Mouse (Mus musculus): ENCODE results near the gene Lrch1.
A peak's percentile ranks its signal among the peaks of the same experiment; 100 is the strongest.

Lrch1 gene

DNA sequence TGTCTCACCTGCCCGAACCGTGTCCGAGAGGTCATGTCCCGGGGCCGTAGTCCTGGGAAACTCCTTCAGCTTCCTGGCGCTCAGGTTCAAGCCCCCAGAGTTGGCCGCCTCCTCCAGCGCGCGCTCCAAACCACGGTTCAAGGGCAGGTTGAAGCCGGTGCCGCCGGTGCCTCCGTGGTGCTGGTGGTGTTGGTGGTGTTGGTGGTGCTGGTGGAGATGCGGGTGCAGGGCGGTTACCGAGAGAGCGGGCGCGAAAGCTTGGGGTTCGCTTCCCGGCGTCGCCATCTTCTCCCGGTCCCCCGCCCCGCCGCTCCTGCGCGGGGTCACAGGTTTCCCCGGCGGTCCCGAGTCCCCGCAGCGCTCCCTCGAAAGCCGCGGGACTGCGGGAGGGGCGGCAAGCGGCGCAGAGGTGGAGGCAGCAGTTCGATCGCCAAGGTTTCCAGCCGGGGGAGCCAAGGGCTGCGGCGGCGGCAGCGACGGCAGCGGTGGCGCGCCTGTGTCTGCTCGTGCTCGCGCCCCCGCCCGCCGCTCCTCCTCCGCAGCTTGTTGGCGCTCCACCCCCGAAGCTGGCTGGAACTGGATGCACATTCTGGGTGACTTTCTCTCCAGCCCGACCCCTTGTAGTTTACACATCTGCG, at the start of gene Lrch1:
Gene Lrch1 (minus strand): TSS at position 501 of the 638 bp plus-strand sequence.
- peak; percentile 72 for DNase-seq (ENCODE audit: low read depth, low spot score)

DNA sequence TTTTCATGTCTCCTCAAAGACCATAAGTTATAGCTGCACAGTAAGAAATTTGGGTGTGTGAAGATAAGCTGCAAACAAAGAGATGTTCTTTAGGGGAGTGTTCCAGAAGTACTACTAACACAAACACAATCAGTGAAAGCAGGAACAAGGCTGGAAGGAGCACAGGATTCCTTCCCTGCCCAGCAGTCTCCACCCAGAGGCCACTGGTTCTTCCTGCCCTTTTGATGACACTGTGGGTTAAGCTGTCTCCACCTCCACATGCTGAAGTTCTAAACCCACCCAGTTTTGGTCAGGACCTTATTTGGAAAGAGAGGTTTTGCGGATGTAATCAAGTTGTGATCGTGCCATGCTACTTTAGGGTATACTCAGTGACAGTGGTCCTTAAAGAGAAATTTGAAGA, 49.4 kb upstream of the Lrch1 start:
- DNase-seq (ENCODE audit: low read depth, low spot score), result no peak

DNA sequence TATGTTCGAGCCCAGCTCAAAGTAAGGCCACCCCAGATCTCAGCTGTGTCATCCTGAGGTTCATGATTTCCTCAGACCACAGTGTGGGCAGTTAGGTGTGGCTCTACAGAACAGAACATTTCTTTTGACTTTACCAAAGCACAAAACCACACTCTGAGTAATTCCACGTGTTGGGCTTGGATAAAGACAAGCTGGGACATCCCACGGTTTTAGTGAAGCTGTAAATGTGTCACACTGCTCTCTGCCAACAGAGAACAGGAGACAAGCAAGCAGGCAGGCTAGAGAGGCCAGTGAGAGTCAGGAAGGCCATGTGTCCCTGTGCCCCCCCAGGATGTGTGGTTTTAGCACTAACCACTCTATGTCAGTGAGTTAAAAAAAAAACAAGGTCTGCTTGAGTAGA, 48.9 kb upstream of the Lrch1 start:
- DNase-seq (ENCODE audit: low read depth, low spot score), result no peak

DNA sequence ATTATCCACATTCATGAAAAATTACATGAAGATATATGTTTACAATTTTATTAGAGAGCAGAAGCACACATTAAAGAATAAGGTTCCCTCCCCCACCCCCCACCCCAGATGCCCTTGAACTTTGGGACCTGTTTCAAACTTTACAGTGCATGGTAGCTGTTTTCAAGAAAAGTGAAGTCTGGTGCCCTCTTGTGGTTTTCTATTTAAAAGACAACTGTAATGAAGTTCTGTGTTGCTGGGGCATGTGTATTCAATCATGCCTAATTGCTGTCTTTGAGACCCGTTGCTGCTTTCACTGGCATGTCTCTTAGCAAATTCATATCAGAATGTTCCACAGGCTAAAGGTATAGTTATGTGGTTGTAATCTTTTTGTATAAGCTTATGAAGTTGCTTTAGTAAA, 42.8 kb upstream of the Lrch1 start:
- DNase-seq (ENCODE audit: low read depth, low spot score), result peak; percentile 82

DNA sequence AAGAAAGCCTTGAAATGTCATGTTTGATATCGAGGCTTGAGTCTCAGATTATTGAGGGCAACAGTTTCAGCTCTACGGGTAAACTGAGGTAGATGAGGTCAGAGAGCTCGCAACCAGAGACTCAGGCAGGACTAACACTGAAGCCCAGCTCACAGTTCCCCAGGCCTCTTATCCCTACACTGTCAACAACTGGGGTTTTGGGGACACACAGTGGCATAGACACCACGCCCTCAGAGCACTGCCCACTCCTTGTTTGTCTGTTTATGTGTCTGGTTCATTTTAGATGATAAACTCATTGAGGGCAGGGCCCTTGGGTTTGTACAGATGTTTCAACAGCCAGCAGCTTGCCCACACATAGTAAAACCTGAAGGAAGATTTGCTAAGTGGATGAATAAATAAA, 42.2 kb upstream of the Lrch1 start:
- DNase-seq (ENCODE audit: low read depth, low spot score), result no peak

DNA sequence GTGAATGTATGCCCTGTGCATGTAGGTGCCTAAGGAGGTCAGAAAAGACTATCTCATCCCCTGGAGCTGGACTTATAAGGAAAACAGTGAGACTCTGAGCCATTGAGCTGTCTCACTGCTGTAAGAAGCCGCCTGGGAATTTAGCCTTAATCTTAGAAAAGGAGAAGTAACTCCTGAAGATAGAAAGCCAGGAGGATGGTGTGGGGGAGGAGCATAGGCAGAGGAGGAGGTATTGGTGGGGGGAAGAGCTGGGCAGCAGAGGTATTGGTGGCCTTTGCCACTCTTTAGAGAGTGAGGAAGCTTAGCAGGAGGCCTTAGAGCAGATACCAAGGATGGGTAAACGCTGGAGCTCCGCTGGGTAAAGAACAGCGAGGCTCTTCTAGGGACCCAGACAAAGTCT, 41.6 kb upstream of the Lrch1 start:
- no peak for DNase-seq (ENCODE audit: low read depth, low spot score)

DNA sequence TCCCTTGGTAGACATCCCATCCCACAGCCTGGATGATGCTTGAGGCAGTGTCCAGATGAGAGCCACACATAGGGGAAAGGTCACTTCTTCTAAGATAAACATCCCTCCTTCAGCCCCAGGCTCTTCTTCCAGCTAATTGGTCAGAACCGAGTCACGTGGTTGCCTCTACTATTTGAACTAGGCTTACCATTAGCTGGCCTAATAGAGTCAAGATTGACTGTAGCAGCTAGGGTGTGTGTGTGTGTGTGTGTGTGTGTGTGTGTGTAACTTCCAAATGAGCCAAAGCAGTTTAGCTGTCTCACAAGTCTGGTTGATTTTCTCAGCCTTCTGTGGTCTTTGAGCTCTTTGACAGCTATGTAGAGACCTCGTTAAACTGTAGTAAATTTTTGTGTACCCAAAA, 38.9 kb upstream of the Lrch1 start:
- DNase-seq (ENCODE audit: low read depth, low spot score), result no peak

DNA sequence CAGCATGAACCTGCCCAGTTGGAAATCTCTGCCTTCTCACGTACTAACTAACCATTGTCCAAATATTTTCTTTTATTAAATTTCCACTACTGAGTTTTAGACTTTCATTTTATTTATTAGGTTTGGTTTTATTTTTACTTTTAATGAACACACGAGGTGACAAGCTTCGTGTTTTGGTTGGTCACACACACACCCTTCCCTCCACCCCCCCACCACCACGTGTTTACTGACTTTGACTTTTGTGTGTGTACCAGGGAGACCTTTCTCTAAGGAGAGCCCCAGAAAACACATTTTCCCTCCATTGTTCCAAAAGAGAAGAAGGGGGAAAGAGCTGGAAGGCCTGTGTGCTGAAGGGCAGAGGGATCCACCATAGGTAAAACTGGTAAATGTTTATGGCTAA, 38.0 kb upstream of the Lrch1 start:
- no peak for DNase-seq (ENCODE audit: low read depth, low spot score)

DNA sequence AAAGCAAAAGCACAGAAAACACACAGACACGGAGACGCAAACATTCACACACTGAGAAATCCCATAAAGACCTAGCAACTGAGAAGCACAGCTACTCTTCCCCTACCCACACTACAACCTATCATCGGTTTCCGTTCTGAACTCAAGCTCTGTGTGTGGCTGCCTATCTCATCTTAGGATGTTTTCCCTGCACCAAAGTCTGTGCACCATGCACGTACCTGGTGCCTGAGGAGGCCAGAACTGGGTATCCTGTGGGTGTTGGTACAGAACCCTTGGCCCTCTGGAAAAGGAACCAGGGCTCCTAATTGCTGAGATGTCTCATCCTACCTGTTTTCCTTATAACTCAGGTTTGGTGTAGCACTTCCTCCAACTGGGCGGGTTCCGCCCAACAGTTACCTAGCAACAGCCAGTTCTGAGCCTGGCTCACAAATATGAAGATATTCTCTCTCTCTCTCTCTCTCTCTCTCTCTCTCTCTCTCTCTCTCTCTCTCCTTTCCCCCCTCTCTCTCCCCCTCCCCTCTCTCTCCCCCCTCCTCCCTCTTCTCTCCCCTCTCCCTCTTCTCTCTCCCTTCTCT, 37.2 kb upstream of the Lrch1 start:
- DNase-seq (ENCODE audit: low read depth, low spot score), result no peak

DNA sequence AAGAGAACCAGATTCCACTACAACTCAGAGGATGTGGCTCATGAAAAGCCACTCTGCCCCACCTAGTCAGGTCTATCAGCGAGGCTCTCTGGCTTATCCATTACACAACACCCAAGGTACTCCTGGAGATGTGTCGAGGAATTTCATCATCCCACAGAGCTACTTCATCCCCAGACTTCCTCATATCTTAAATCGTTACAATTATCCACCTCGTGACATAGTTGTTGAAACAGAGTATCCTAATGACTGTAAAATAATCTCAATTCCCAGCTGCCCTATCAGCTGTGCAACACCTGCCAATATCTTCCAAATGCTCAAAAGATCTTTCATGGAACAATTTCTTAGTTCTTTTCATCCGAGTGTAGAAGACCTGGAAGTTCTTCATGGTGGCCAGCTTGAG, 35.4 kb upstream of the Lrch1 start:
- DNase-seq (ENCODE audit: low read depth, low spot score), result no peak

DNA sequence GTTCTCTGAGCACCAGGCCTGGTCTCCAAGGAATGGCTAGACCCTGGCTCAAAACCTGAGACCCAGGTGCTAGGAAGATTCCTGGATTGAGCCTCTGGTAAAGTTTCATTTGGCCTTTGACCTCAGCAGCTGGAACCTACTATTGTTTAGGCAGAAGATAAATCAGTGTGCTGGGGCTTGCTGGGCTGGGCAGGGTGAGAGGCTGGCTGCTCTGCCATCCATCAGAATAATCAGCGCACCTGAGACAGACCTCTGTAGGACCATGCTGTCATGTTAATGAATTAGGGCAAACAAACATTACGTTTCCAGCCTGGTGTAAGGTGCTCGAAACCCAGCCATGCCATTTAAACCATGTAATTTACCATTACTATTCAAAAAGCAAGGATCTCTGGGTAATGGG, 33.3 kb upstream of the Lrch1 start:
- DNase-seq (ENCODE audit: low read depth, low spot score), result peak; percentile 14

DNA sequence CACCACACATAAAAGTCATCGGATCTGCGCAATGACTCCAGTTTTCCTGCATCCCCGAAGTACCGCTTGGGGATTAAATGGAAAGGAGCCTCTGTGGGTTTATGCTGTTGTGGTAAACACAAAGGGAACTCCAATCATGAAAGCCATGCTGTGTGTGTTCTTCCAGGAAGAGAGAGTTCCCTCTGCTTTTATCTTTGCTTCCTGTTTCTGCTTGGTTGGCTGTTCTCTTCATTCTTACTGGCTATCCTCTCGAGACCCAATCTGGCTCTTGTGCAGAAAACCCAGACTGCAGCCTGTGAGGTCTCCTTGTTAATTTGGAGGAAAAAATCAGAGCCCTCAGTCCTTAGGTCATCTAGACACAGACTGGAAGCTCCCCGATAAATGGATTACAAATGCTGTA, 29.3 kb upstream of the Lrch1 start:
- DNase-seq (ENCODE audit: low read depth, low spot score), result no peak

DNA sequence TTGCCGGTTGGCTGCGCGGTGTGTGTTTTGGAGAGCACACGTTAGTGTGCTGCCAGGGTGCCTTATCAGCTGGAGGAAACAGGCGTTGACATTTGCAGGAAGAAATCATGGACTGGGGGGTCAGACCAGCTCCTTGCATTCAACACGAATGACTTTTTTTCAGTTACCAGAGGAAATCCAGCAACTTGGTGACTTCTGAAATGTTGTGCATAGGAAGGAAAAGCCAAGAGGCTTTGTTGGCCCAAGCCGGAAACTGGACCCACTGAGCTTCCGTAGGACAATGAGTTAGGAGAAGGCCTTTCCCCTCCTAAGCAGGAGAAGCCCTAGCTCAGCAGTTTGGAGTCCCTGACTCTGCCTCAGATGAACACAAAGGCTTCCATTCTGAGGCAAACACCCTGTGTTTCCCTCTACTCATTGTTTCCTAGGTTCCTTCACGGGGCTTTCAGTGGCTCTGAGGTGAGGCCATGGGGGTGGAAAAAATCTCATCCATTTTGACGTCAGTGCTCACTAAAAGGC, 26.5 kb upstream of the Lrch1 start:
- no peak for DNase-seq (ENCODE audit: low read depth, low spot score)

DNA sequence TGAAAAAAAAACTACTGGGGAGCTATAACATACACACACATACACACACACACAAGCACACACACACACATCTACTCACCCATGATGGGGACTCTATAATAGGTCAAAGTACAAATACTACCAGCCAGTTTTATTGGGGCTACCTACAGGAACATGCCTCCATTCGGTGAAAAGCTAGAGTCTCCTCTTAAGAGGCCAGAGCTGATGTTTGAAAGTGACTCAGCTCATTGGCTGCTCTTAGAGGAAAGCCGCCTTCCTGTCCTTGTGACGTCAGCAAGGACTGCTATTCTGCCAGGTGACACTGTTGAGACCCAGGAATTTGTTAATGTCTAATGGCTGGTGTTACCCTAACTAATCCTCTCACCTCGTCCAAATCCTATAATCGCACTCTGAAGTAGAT, 25.0 kb upstream of the Lrch1 start:
- DNase-seq (ENCODE audit: low read depth, low spot score), result no peak

DNA sequence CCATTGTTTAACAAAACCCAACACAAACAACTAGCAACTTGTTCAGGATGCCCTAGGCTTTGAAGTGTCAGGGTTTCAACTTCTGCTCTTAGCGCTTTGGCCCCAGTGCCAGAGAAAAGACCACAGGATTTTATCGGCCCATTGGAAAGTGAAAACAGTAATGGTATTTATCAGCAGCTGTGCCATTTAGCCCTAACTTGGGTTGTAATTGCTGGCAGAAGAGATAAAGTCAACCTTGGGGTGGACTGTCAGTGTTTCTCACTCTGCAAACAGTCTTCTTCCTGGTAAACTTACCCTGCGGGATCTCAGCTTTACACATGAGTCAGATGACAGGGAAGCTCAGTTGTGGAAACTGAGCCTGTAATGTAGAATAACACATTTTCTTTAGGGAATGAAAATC, 24.5 kb upstream of the Lrch1 start:
- DNase-seq (ENCODE audit: low read depth, low spot score), result no peak

DNA sequence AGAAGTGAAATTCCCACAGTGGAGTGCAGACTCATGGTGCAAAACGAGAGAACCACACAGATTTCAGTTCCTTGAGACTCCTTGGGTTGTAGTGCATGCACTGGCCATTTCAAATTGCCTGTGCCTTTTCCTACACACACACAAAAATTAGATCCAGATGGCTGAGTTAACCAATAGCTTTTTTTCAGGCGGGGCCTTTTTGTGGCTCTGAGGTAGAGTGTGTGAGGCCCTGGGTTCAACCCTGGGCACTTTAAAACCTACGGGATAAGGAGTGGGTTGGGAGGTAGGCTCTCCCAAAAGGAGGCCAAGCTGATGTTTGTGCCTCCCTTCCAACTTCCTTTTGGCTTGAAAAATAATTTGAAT, 15.7 kb upstream of the Lrch1 start:
- no peak for DNase-seq (ENCODE audit: low read depth, low spot score)

DNA sequence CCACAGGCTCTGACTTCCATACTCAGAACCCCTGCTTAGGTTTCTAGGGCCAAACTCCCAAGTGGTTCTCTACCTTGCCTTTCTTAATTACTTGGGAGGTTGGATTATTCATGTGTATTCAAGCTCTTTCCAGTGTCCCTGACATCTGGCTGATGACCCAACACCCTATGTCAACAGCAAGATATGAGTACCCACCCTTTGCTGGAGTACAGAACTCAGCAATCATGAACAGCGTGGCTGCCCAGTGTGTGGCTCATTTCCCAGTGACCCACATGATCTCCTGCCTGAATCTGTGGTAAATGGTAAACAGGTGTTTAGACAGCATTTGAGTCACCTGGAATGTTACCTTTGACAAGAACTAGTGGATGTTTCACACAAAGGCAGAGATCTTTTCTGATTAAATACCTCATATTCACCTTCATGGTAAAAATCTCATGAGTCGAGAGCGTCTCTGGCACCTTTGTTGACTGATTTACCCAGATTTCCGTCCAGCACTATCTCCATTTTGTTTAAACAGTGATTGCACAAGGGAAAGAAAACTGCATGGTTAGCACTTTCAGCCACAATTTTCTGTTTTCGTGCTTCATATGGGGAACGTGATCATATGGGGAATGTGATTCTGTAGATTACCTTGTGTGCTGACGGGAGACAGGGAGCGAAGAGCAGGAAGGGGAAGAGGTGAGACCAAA, 15.2 kb upstream of the Lrch1 start:
- no peak for DNase-seq (ENCODE audit: low read depth, low spot score)

DNA sequence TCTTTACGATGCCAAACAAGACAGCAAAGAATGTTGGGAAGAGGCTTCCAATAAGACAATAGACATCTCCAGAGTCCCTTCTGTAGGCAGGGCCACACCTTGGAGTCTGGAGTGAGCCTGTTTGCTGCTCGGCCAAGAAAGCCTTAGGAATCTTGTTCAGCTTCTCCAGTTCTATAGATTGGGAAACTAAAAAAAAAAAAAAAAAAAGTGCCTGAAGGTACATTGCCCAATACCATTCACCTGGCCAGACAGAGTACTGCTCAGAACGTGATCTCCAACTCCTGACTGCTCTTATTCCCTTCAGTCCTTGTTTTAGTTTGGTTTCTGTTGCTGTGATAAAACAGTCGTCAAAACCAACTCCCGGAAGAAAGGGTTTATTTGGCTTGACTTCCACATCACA, 12.9 kb upstream of the Lrch1 start:
- DNase-seq (ENCODE audit: low read depth, low spot score), result no peak

DNA sequence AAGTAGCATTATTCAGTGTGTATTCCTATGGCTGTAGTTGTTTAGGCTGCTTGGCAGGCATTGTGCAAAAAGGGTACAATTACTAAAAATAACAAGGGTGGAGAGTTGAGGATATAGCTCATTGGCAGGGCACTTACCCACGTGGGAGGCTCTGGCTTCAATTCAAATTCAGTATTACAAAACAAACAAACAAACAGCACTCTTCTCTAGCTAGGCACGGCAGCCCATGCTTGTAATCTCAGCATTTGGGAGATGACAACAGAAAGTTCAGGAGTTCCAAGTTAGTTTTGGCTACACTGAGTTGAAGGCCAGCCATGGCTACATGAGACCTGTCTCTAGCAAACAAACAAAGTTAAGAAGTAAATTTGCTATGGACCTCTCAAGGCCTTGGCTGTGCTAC, 9.0 kb upstream of the Lrch1 start:
- DNase-seq (ENCODE audit: low read depth, low spot score), result no peak

DNA sequence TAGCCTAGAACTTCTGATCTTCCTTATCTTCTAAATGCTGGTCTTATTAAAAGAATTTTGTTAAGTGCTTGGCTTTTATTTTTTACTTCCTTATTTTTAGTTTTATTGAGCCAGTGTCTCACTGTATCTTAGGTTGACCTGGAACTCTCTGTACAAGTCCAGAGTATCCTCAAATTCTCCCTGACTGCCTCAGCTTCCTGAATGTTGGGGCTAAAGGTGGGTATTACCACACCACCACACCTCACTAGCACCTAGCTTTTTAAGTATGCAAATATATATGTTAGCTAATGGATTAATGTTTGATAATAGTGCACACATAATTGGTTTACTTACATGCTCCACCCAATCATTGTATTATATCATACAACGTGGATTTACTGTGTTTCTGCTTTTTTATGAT, 8.6 kb upstream of the Lrch1 start:
- DNase-seq (ENCODE audit: low read depth, low spot score), result no peak

DNA sequence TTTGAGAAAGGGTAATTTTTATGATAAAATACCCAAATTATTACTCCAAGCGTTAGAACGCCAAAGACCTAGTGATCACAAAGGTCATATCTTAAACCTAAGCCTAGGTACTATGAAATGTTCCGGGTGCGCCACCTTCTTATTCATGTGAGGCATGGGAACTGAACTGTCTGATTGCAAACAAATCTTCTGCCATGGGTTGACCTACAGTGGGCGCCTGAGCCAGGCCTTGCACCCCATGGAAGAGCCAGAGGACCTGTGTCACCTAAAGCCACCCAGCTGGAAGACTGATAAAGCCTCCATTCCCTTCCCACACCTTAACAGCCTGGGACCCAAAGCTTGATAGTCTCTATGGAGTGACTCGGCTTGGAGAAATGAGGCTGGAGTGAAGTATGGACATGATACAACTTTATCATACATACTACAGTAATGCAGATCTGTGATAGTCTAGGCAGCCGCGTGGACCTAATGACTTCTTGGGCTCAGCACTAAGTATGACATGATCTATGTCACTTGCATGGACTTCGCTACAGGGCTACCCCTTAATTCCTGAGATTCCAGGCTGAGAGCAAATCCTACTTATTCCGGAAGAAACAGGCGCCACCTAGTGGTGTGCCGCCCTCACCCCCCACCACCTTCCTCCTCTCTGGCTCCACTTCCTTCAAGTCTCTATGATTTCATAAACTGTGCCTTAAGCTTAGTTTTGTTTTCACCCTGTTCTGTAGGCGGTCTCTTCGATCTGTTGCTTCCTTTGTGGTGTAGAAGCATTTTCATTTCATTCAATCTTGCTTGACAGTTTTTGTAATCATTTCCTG, 957 bp upstream of the Lrch1 start:
- peak; percentile 61 for DNase-seq (ENCODE audit: low read depth, low spot score)

DNA sequence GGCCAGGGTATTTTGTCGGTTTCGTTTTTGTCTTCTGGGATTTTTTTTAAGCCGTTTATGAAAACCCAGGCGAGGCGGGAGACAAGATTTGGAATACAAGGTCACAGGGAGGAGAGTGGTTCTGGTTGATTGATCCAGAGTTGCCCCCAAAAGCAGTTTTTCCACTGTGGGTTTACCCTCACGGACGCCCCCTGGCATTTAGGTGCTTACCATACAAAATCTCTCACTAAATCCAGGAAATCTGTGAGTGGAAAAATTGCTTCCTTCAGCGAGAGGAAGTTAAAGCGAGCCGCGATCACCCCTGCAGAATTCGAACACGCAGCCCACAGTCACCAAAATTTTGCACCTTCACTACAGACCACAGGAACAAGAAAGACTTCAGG, 329 bp upstream of the Lrch1 start:
- DNase-seq (ENCODE audit: low read depth, low spot score), result no peak

All from forelimb bud, embryonic 11.5 days (tissue).